Mouse (Mus musculus): Measurements from ENCODE around the gene Prickle1. TPM values are rescaled to one million over a fixed set of nuclear protein-coding genes. Genes with fewer than 3 reads are reported as not detected.
A peak's percentile ranks its signal among the peaks of the same experiment; 100 is the strongest.

The Prickle1 gene
- 9.2 and 9.7 TPM in 2 replicates for polyA plus RNA-seq (2016; fragmentation: Nextera tagmentation; extraction: Ambion mirVana)

- peaks cover 53% of the 10 kb centered on the region for H3K27me3 ChIP-seq (ENCODE audit: poor library complexity, severe bottlenecking)
- H3K4me1 ChIP-seq, result peaks cover 51% of the 10 kb centered on the region
- no peaks in the 10 kb centered on the region for H3K9me3 ChIP-seq
These were observed at the start of gene Prickle1 for GRCm38 (mm10) chr15:93595746-93596145. Prickle1 (minus strand) TSS chr15:93595891.

GRCm38 (mm10) chr15:93640221-93640620, 44.5 kb upstream of the Prickle1 start:
- Histone ChIP-seq H3K4me3 (no peak overlapping the region), H3K27me3 (ENCODE audit: poor library complexity, severe bottlenecking) (no peaks in the 10 kb centered on the region), H3K9me3 (peaks cover 7% of the 10 kb centered on the region; the same call in 1 of the 2 replicates), H3K27ac (no peak overlapping the region), H3K36me3 (replicated peaks) (no peaks in the 10 kb centered on the region), H3K4me1 (0 out of 2 replicates have a peak, but pooled peaks cover 6% of the 10 kb centered on the region)
- WGBS, result 88% methylated on average over 2 of the region's 2 CpGs
- no peak for DNase-seq (ENCODE audit: extremely low spot score, low spot score)

More at GRCm38 (mm10) chr15:93595746-93596145, at the start of gene Prickle1:
- no peaks in the 10 kb centered on the region for H3K36me3 ChIP-seq (replicated peaks)
- H3K4me3 ChIP-seq, result peak within 1 kb of the TSS; percentile 88
- WGBS, result 2% methylated on average over 60 of the region's 60 CpGs
- peak within 1 kb of the TSS; percentile 90 for H3K27ac ChIP-seq
- peak; percentile 80 for DNase-seq (ENCODE audit: extremely low spot score, low spot score)

- Histone ChIP-seq H3K27me3 (ENCODE audit: poor library complexity, severe bottlenecking) (no peaks in the 10 kb centered on the region), H3K4me1 (0 out of 2 replicates have a peak, but pooled peaks cover 6% of the 10 kb centered on the region), H3K27ac (no peak overlapping the region), H3K9me3 (peaks cover 7% of the 10 kb centered on the region; the same call in 1 of the 2 replicates), H3K4me3 (no peak overlapping the region), H3K36me3 (replicated peaks) (no peaks in the 10 kb centered on the region)
- DNase-seq (ENCODE audit: extremely low spot score, low spot score), result no peak
- 91% methylated on average over 7 of the region's 7 CpGs for WGBS
These were observed 41.3 kb upstream of the Prickle1 start for GRCm38 (mm10) chr15:93636976-93637375.

- H3K4me1 ChIP-seq, result peaks cover 16% of the 10 kb centered on the region
- H3K4me3 ChIP-seq, result no peak overlapping the region
- no peaks in the 10 kb centered on the region for H3K27me3 ChIP-seq (ENCODE audit: poor library complexity, severe bottlenecking)
- whole genome bisulfite sequencing, result 69% methylated on average over 4 of the region's 4 CpGs
- H3K9me3 ChIP-seq, result peaks cover 7% of the 10 kb centered on the region; the same call in 1 of the 2 replicates
- no peak overlapping the region for H3K27ac ChIP-seq
- DNase-seq (ENCODE audit: extremely low spot score, low spot score), result no peak
- no peaks in the 10 kb centered on the region for H3K36me3 ChIP-seq (replicated peaks)
These were observed 39.9 kb upstream of the Prickle1 start for GRCm38 (mm10) chr15:93635603-93636002.

- Histone ChIP-seq H3K27me3 (ENCODE audit: poor library complexity, severe bottlenecking) (no peaks in the 10 kb centered on the region), H3K9me3 (peaks cover under 1% of the 10 kb centered on the region; the same call in 1 of the 2 replicates), H3K4me1 (peaks cover 21% of the 10 kb centered on the region), H3K4me3 (no peak overlapping the region), H3K27ac (no peak overlapping the region), H3K36me3 (replicated peaks) (no peaks in the 10 kb centered on the region)
- 86% methylated on average over 5 of the region's 5 CpGs for WGBS
- no peak for DNase-seq (ENCODE audit: extremely low spot score, low spot score)
These were observed 38.8 kb upstream of the Prickle1 start for GRCm38 (mm10) chr15:93634536-93634935.

- H3K4me3 ChIP-seq, result no peak overlapping the region
- peaks cover 19% of the 10 kb centered on the region for H3K4me1 ChIP-seq
- 84% methylated on average over 14 of the region's 14 CpGs for WGBS
- H3K27ac ChIP-seq, result no peak overlapping the region
- H3K9me3 ChIP-seq, result no peaks in the 10 kb centered on the region
- H3K27me3 ChIP-seq (ENCODE audit: poor library complexity, severe bottlenecking), result no peaks in the 10 kb centered on the region
- DNase-seq (ENCODE audit: extremely low spot score, low spot score), result no peak
- no peaks in the 10 kb centered on the region for H3K36me3 ChIP-seq (replicated peaks)
These were observed 34.4 kb upstream of the Prickle1 start for GRCm38 (mm10) chr15:93630001-93630541.

- H3K4me3 ChIP-seq, result no peak overlapping the region
- H3K36me3 ChIP-seq (replicated peaks), result no peaks in the 10 kb centered on the region
- H3K27me3 ChIP-seq (ENCODE audit: poor library complexity, severe bottlenecking), result no peaks in the 10 kb centered on the region
- DNase-seq (ENCODE audit: extremely low spot score, low spot score), result no peak
- H3K9me3 ChIP-seq, result no peaks in the 10 kb centered on the region
- H3K4me1 ChIP-seq, result peaks cover 19% of the 10 kb centered on the region
- no peak overlapping the region for H3K27ac ChIP-seq
- WGBS, result 94% methylated on average over 9 of the region's 9 CpGs
These were observed 33.5 kb upstream of the Prickle1 start for GRCm38 (mm10) chr15:93629201-93629600.

GRCm38 (mm10) chr15:93627836-93628797, 32.4 kb upstream of the Prickle1 start:
- no peak overlapping the region for H3K27ac ChIP-seq
- H3K9me3 ChIP-seq, result no peaks in the 10 kb centered on the region
- H3K4me1 ChIP-seq, result peaks cover 19% of the 10 kb centered on the region
- H3K4me3 ChIP-seq, result no peak overlapping the region
- DNase-seq (ENCODE audit: extremely low spot score, low spot score), result peak; percentile 12
- WGBS, result 80% methylated on average over 21 of the region's 21 CpGs
- no peaks in the 10 kb centered on the region for H3K36me3 ChIP-seq (replicated peaks)
- H3K27me3 ChIP-seq (ENCODE audit: poor library complexity, severe bottlenecking), result no peaks in the 10 kb centered on the region

- Histone ChIP-seq H3K27ac (no peak overlapping the region), H3K36me3 (replicated peaks) (no peaks in the 10 kb centered on the region), H3K4me3 (no peak overlapping the region), H3K4me1 (no peaks in the 10 kb centered on the region), H3K9me3 (peaks cover 7% of the 10 kb centered on the region; the same call in 1 of the 2 replicates), H3K27me3 (ENCODE audit: poor library complexity, severe bottlenecking) (no peaks in the 10 kb centered on the region)
- no peak for DNase-seq (ENCODE audit: extremely low spot score, low spot score)
- 83% methylated on average over 4 of the region's 4 CpGs for WGBS
These were observed 23.9 kb upstream of the Prickle1 start for GRCm38 (mm10) chr15:93619551-93619950.

- 89% methylated on average over 6 of the region's 6 CpGs for WGBS
- no peaks in the 10 kb centered on the region for H3K36me3 ChIP-seq (replicated peaks)
- peaks cover 7% of the 10 kb centered on the region; the same call in 1 of the 2 replicates for H3K9me3 ChIP-seq
- H3K27me3 ChIP-seq (ENCODE audit: poor library complexity, severe bottlenecking), result no peaks in the 10 kb centered on the region
- no peak overlapping the region for H3K4me3 ChIP-seq
- no peak overlapping the region for H3K27ac ChIP-seq
- H3K4me1 ChIP-seq, result no peaks in the 10 kb centered on the region
- no peak for DNase-seq (ENCODE audit: extremely low spot score, low spot score)
These were observed 22.9 kb upstream of the Prickle1 start for GRCm38 (mm10) chr15:93618442-93619150.

GRCm38 (mm10) chr15:93616277-93616676, 20.6 kb upstream of the Prickle1 start:
- Histone ChIP-seq H3K27ac (no peak overlapping the region), H3K4me1 (no peaks in the 10 kb centered on the region), H3K4me3 (no peak overlapping the region), H3K9me3 (peaks cover 7% of the 10 kb centered on the region; the same call in 1 of the 2 replicates), H3K27me3 (ENCODE audit: poor library complexity, severe bottlenecking) (no peaks in the 10 kb centered on the region), H3K36me3 (replicated peaks) (no peaks in the 10 kb centered on the region)
- no peak for DNase-seq (ENCODE audit: extremely low spot score, low spot score)
- WGBS, result 97% methylated on average over 4 of the region's 4 CpGs

GRCm38 (mm10) chr15:93615031-93615430, 19.3 kb upstream of the Prickle1 start:
- DNase-seq (ENCODE audit: extremely low spot score, low spot score), result peak; percentile 9
- no peaks in the 10 kb centered on the region for H3K36me3 ChIP-seq (replicated peaks)
- WGBS, result 68% methylated on average over 3 of the region's 3 CpGs
- no peak overlapping the region for H3K4me3 ChIP-seq
- H3K4me1 ChIP-seq, result no peaks in the 10 kb centered on the region; the same call in 1 of the 2 replicates
- peaks cover 7% of the 10 kb centered on the region; the same call in 1 of the 2 replicates for H3K9me3 ChIP-seq
- H3K27ac ChIP-seq, result no peak overlapping the region
- no peaks in the 10 kb centered on the region for H3K27me3 ChIP-seq (ENCODE audit: poor library complexity, severe bottlenecking)

All from forebrain, embryonic 10.5 days (tissue).